Mouse (Mus musculus) stomach, postnatal 0 days (tissue): ENCODE results near the gene Ccdc102a.

Experiments used
- CTCF ChIP-seq: IDR thresholded peaks from 2 replicates; pipeline ENCODE4 v1.5.1; 2016; ENCODE audit warnings: antibody characterized with exemption, low read depth, mild to moderate bottlenecking, moderate library complexity
- EP300 ChIP-seq: optimal IDR thresholded peaks from 2 replicates; pipeline ENCODE3; 2016; ENCODE audit warnings: antibody characterized with exemption

- TF ChIP-seq CTCF (no peak), EP300 (no peak)
These were observed 51.0 kb downstream of the Ccdc102a start for GRCm38 (mm10) chr8:94866921-94867320.
